Mouse (Mus musculus): ENCODE measurements at regions not wholly inside any gene's neighbourhood (a gene's known extent, or its start where the extent isn't known, plus 50 kb on each side); places are given as distances from the start of the nearest gene placed in this dataset.

- ATAC-seq: no peak
- WGBS: 94% methylated on average over 8 of the region's 8 CpGs
- no peaks in the 10 kb centered on the region for H3K36me3 ChIP-seq (ENCODE audit: control insufficient read depth, insufficient read depth)
- no peaks in the 10 kb centered on the region for H3K9me3 ChIP-seq (ENCODE audit: control insufficient read depth, low read length)
- H3K4me2 ChIP-seq (ENCODE audit: low read length): no peak overlapping the region
- no peaks in the 10 kb centered on the region for H3K4me1 ChIP-seq (replicated peaks; ENCODE audit: control insufficient read depth, insufficient read depth, low read length)
- H3K27ac ChIP-seq (ENCODE audit: low read length): no peak overlapping the region
- H3K4me3 ChIP-seq (replicated peaks; ENCODE audit: low read length): no peak overlapping the region
- H3K9ac ChIP-seq (replicated peaks; ENCODE audit: low read depth, low read length): no peak overlapping the region
- no peaks in the 10 kb centered on the region for H3K27me3 ChIP-seq (replicated peaks; ENCODE audit: control insufficient read depth, insufficient read depth, low read length)
Observed at GRCm38 (mm10) chr5:64428822-64429221, 272.7 kb downstream of the Tbc1d1 start.

GRCm38 (mm10) chr5:64430501-64430900 lies 274.4 kb downstream of the Tbc1d1 start:
- Histone ChIP-seq H3K27me3 (replicated peaks; ENCODE audit: control insufficient read depth, insufficient read depth, low read length) (no peaks in the 10 kb centered on the region), H3K9me3 (ENCODE audit: control insufficient read depth, low read length) (no peaks in the 10 kb centered on the region)
- 89% methylated on average over 3 of the region's 3 CpGs for WGBS

GRCm38 (mm10) chr5:64431624-64432023 lies 275.5 kb downstream of the Tbc1d1 start:
- H3K36me3 ChIP-seq (ENCODE audit: control insufficient read depth, insufficient read depth): no peaks in the 10 kb centered on the region
- H3K9me3 ChIP-seq (ENCODE audit: control insufficient read depth, low read length): no peaks in the 10 kb centered on the region
- H3K4me3 ChIP-seq (replicated peaks; ENCODE audit: low read length): no peak overlapping the region
- no peak overlapping the region for H3K4me2 ChIP-seq (ENCODE audit: low read length)
- no peak for ATAC-seq
- no peak overlapping the region for H3K9ac ChIP-seq (replicated peaks; ENCODE audit: low read depth, low read length)
- H3K4me1 ChIP-seq (replicated peaks; ENCODE audit: control insufficient read depth, insufficient read depth, low read length): no peaks in the 10 kb centered on the region
- no peak overlapping the region for H3K27ac ChIP-seq (ENCODE audit: low read length)
- 97% methylated on average over 6 of the region's 6 CpGs for WGBS
- H3K27me3 ChIP-seq (replicated peaks; ENCODE audit: control insufficient read depth, insufficient read depth, low read length): no peaks in the 10 kb centered on the region

More at GRCm38 (mm10) chr5:64430501-64430900, 274.4 kb downstream of the Tbc1d1 start:
- Histone ChIP-seq H3K9ac (replicated peaks; ENCODE audit: low read depth, low read length) (no peak overlapping the region), H3K4me2 (ENCODE audit: low read length) (no peak overlapping the region), H3K36me3 (ENCODE audit: control insufficient read depth, insufficient read depth) (no peaks in the 10 kb centered on the region), H3K4me1 (replicated peaks; ENCODE audit: control insufficient read depth, insufficient read depth, low read length) (no peaks in the 10 kb centered on the region), H3K4me3 (replicated peaks; ENCODE audit: low read length) (no peak overlapping the region), H3K27ac (ENCODE audit: low read length) (no peak overlapping the region)
- no peak for ATAC-seq

- Histone ChIP-seq H3K36me3 (ENCODE audit: control insufficient read depth, insufficient read depth) (no peaks in the 10 kb centered on the region), H3K4me1 (replicated peaks; ENCODE audit: control insufficient read depth, insufficient read depth, low read length) (no peaks in the 10 kb centered on the region), H3K27me3 (replicated peaks; ENCODE audit: control insufficient read depth, insufficient read depth, low read length) (no peaks in the 10 kb centered on the region), H3K4me3 (replicated peaks; ENCODE audit: low read length) (no peak overlapping the region), H3K9me3 (ENCODE audit: control insufficient read depth, low read length) (no peaks in the 10 kb centered on the region), H3K4me2 (ENCODE audit: low read length) (no peak overlapping the region), H3K9ac (replicated peaks; ENCODE audit: low read depth, low read length) (no peak overlapping the region), H3K27ac (ENCODE audit: low read length) (no peak overlapping the region)
- whole genome bisulfite sequencing: 96% methylated on average over 5 of the region's 5 CpGs
- ATAC-seq: no peak
Observed at GRCm38 (mm10) chr5:64433786-64434185, 277.7 kb downstream of the Tbc1d1 start.

- H3K27ac ChIP-seq (ENCODE audit: low read length): no peak overlapping the region
- H3K4me2 ChIP-seq (ENCODE audit: low read length): no peak overlapping the region
- H3K4me3 ChIP-seq (replicated peaks; ENCODE audit: low read length): no peak overlapping the region
- no peaks in the 10 kb centered on the region for H3K9me3 ChIP-seq (ENCODE audit: control insufficient read depth, low read length)
- 80% methylated on average over 3 of the region's 3 CpGs for WGBS
- no peaks in the 10 kb centered on the region for H3K36me3 ChIP-seq (ENCODE audit: control insufficient read depth, insufficient read depth)
- no peaks in the 10 kb centered on the region for H3K27me3 ChIP-seq (replicated peaks; ENCODE audit: control insufficient read depth, insufficient read depth, low read length)
- no peaks in the 10 kb centered on the region for H3K4me1 ChIP-seq (replicated peaks; ENCODE audit: control insufficient read depth, insufficient read depth, low read length)
- no peak overlapping the region for H3K9ac ChIP-seq (replicated peaks; ENCODE audit: low read depth, low read length)
- no peak for ATAC-seq
Observed at GRCm38 (mm10) chr5:64435491-64435890, 279.4 kb downstream of the Tbc1d1 start.

- WGBS: 81% methylated on average over 2 of the region's 2 CpGs
- ATAC-seq: no peak
- no peaks in the 10 kb centered on the region for H3K4me1 ChIP-seq (replicated peaks; ENCODE audit: control insufficient read depth, insufficient read depth, low read length)
- H3K4me2 ChIP-seq (ENCODE audit: low read length): no peak overlapping the region
- no peaks in the 10 kb centered on the region for H3K9me3 ChIP-seq (ENCODE audit: control insufficient read depth, low read length)
- no peak overlapping the region for H3K4me3 ChIP-seq (replicated peaks; ENCODE audit: low read length)
- no peak overlapping the region for H3K27ac ChIP-seq (ENCODE audit: low read length)
- no peaks in the 10 kb centered on the region for H3K27me3 ChIP-seq (replicated peaks; ENCODE audit: control insufficient read depth, insufficient read depth, low read length)
- H3K9ac ChIP-seq (replicated peaks; ENCODE audit: low read depth, low read length): no peak overlapping the region
- no peaks in the 10 kb centered on the region for H3K36me3 ChIP-seq (ENCODE audit: control insufficient read depth, insufficient read depth)
Observed at GRCm38 (mm10) chr5:64435958-64436357, 279.9 kb downstream of the Tbc1d1 start.

- Histone ChIP-seq H3K36me3 (ENCODE audit: control insufficient read depth, insufficient read depth) (no peaks in the 10 kb centered on the region), H3K4me3 (replicated peaks; ENCODE audit: low read length) (no peak overlapping the region), H3K27ac (ENCODE audit: low read length) (no peak overlapping the region), H3K9ac (replicated peaks; ENCODE audit: low read depth, low read length) (no peak overlapping the region), H3K4me2 (ENCODE audit: low read length) (no peak overlapping the region), H3K9me3 (ENCODE audit: control insufficient read depth, low read length) (no peaks in the 10 kb centered on the region), H3K27me3 (replicated peaks; ENCODE audit: control insufficient read depth, insufficient read depth, low read length) (no peaks in the 10 kb centered on the region), H3K4me1 (replicated peaks; ENCODE audit: control insufficient read depth, insufficient read depth, low read length) (no peaks in the 10 kb centered on the region)
- 61% methylated on average over 5 of the region's 5 CpGs for WGBS
- ATAC-seq: no peak
Observed at GRCm38 (mm10) chr5:64437720-64438119, 281.6 kb downstream of the Tbc1d1 start.

GRCm38 (mm10) chr5:64438446-64439134 lies 282.5 kb downstream of the Tbc1d1 start:
- H3K4me3 ChIP-seq (replicated peaks; ENCODE audit: low read length): no peak overlapping the region
- H3K9ac ChIP-seq (replicated peaks; ENCODE audit: low read depth, low read length): no peak overlapping the region
- no peaks in the 10 kb centered on the region for H3K4me1 ChIP-seq (replicated peaks; ENCODE audit: control insufficient read depth, insufficient read depth, low read length)
- no peak for ATAC-seq
- no peaks in the 10 kb centered on the region for H3K9me3 ChIP-seq (ENCODE audit: control insufficient read depth, low read length)
- H3K36me3 ChIP-seq (ENCODE audit: control insufficient read depth, insufficient read depth): no peaks in the 10 kb centered on the region
- no peak overlapping the region for H3K4me2 ChIP-seq (ENCODE audit: low read length)
- no peaks in the 10 kb centered on the region for H3K27me3 ChIP-seq (replicated peaks; ENCODE audit: control insufficient read depth, insufficient read depth, low read length)
- WGBS: 75% methylated on average over 13 of the region's 13 CpGs
- H3K27ac ChIP-seq (ENCODE audit: low read length): no peak overlapping the region

GRCm38 (mm10) chr5:64447847-64448246 lies 291.7 kb downstream of the Tbc1d1 start:
- Histone ChIP-seq H3K9me3 (ENCODE audit: control insufficient read depth, low read length) (peaks cover 2% of the 10 kb centered on the region; the same call in 1 of the 2 replicates), H3K36me3 (ENCODE audit: control insufficient read depth, insufficient read depth) (no peaks in the 10 kb centered on the region), H3K4me1 (replicated peaks; ENCODE audit: control insufficient read depth, insufficient read depth, low read length) (no peaks in the 10 kb centered on the region), H3K9ac (replicated peaks; ENCODE audit: low read depth, low read length) (no peak overlapping the region), H3K27me3 (replicated peaks; ENCODE audit: control insufficient read depth, insufficient read depth, low read length) (no peaks in the 10 kb centered on the region), H3K4me2 (ENCODE audit: low read length) (no peak overlapping the region), H3K27ac (ENCODE audit: low read length) (no peak overlapping the region), H3K4me3 (replicated peaks; ENCODE audit: low read length) (no peak overlapping the region)
- ATAC-seq: no peak
- 87% methylated on average over 4 of the region's 4 CpGs for WGBS

Data from forebrain, embryonic 16.5 days (tissue).